Mouse (Mus musculus): ENCODE results near the gene Ppp2r5a. TPM values are rescaled to one million over a fixed set of nuclear protein-coding genes. Genes with fewer than 3 reads are reported as not detected.
A peak's percentile ranks its signal among the peaks of the same experiment; 100 is the strongest.

The Ppp2r5a gene
- polyA plus RNA-seq, 1 experiment from 2014 or later = 42.7 TPM

DNA sequence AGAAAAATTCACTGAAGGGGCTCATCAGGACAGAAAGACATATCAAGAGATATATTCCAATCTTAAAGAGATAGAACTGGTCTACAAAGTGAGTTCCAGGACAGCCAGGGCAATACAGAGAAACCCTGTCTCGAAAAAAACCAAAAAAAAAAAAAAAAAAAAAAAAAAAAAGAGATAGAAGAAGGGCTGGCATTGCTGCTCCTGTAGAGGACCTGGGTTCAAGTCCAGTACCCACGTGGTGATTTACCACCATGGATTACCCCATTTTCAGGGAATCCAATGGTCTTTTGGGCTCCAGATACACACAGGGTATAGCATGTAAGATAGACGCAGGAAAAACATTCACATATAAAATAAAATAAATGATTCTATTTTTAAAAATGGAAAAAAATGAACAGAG is 22.2 kb downstream of the Ppp2r5a start:
- Histone ChIP-seq H3K4me3 (ENCODE audit: low read depth, low read length) (no peak overlapping the region), H3K4me1 (ENCODE audit: insufficient read depth) (no peaks in the 10 kb centered on the region), H3K27ac (ENCODE audit: low read depth) (no peak overlapping the region), H3K36me3 (ENCODE audit: insufficient read depth) (no peaks in the 10 kb centered on the region), H3K9ac (no peak overlapping the region), H3K27me3 (ENCODE audit: insufficient read depth, low read length) (no peaks in the 10 kb centered on the region), H3K4me2 (no peak overlapping the region), H3K9me3 (ENCODE audit: low read depth, low read length) (no peaks in the 10 kb centered on the region)
- ATAC-seq (ENCODE audit: insufficient read depth) = no peak
- DNase-seq = no peak
- WGBS = 84% methylated on average over 3 of the region's 3 CpGs
- TF ChIP-seq CTCF (IDR thresholded peaks at IDR 0.05; ENCODE audit: low read depth) = no peak

DNA sequence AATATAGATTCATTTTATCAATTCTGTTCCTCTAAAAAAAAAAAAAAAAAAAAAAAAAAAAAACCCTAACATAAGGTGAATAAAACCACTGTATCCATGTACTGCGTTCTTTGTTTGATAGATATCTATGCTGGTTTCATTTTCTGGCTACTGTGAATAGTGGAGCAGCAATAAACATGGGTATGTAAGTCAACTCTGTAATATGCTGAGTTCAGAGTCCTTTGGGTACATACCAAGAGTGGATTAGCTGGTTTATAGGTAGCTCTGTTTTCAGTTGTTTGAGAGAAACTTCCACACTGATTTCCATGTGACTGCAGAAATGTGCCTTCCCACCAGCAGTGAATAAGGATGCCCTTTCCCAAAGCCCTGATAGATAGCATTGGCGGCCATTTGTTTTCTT is 25.0 kb downstream of the Ppp2r5a start:
- H3K27ac ChIP-seq (ENCODE audit: low read depth) = no peak overlapping the region
- WGBS = 93% methylated on average over 2 of the region's 2 CpGs
- DNase-seq = no peak

DNA sequence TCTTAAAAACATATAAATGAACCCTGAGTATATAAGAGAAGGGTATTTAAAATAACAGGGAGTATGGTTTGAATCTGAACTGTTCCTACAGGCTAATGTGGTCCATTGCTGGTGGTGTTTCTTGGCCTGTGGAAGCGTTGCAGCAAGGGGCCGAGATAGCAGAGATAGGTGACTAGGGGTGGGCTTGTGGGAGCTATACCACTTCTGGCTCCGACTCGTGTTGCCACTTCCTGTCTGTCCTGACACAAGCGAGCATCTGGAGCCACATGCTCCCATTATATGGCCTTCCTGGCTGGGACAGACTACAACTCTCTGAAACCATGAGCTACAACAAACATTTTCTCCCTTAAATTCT is 27.5 kb downstream of the Ppp2r5a start:
- no peak overlapping the region for H3K4me2 ChIP-seq

More for the DNA sequence above, 25.0 kb downstream of the Ppp2r5a start:
- H3K27me3 ChIP-seq (ENCODE audit: insufficient read depth, low read length) = no peaks in the 10 kb centered on the region
- ATAC-seq (ENCODE audit: insufficient read depth) = no peak
- no peak overlapping the region for H3K9ac ChIP-seq
- H3K4me1 ChIP-seq (ENCODE audit: insufficient read depth) = no peaks in the 10 kb centered on the region
- no peaks in the 10 kb centered on the region for H3K36me3 ChIP-seq (ENCODE audit: insufficient read depth)
- H3K4me3 ChIP-seq (ENCODE audit: low read depth, low read length) = no peak overlapping the region
- TF ChIP-seq CTCF (IDR thresholded peaks at IDR 0.05; ENCODE audit: low read depth) = no peak
- H3K4me2 ChIP-seq = no peak overlapping the region
- H3K9me3 ChIP-seq (ENCODE audit: low read depth, low read length) = no peaks in the 10 kb centered on the region

DNA sequence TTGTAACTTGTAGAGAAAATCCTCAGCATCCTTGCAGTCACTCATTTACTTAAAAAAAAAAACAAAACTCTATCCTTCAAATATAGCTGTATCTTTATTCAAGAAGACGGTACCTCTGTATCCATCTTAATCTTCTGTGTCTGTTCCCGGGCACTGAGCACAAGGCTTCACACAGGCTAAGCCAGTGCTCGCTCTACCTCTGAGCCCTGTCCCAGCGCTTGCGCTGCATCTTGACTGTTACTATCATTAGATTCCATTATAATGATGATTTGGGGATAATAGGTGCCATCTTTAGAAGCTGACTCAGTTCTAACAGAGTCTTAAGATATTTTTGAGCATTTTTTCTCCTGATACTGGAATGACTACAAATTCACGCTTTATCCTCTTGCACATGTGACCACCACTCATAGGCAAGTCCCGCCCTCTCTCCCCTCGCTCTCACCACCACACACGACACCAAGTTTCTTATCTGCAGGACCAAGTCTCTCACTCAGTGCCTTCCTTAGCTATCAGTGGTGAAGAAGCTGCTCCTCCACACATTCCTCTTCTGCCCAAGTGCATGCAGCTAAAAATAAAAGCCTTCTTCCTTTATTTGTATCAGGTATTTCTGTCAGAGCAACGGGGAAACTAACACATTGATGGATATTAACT is 28.0 kb downstream of the Ppp2r5a start:
- WGBS = 80% methylated on average over 10 of the region's 10 CpGs
- Histone ChIP-seq H3K4me2 (no peak overlapping the region), H3K27ac (ENCODE audit: low read depth) (no peak overlapping the region), H3K9ac (no peak overlapping the region), H3K4me3 (ENCODE audit: low read depth, low read length) (no peak overlapping the region), H3K36me3 (ENCODE audit: insufficient read depth) (peaks cover 15% of the 10 kb centered on the region), H3K4me1 (ENCODE audit: insufficient read depth) (no peaks in the 10 kb centered on the region), H3K27me3 (ENCODE audit: insufficient read depth, low read length) (no peaks in the 10 kb centered on the region), H3K9me3 (ENCODE audit: low read depth, low read length) (no peaks in the 10 kb centered on the region)
- TF ChIP-seq CTCF (IDR thresholded peaks at IDR 0.05; ENCODE audit: low read depth) = no peak
- DNase-seq = no peak
- no peak for ATAC-seq (ENCODE audit: insufficient read depth)

More for the DNA sequence above, 27.5 kb downstream of the Ppp2r5a start:
- no peak for DNase-seq
- Histone ChIP-seq H3K9me3 (ENCODE audit: low read depth, low read length) (no peaks in the 10 kb centered on the region), H3K4me1 (ENCODE audit: insufficient read depth) (no peaks in the 10 kb centered on the region), H3K9ac (no peak overlapping the region), H3K27ac (ENCODE audit: low read depth) (no peak overlapping the region), H3K4me3 (ENCODE audit: low read depth, low read length) (no peak overlapping the region), H3K36me3 (ENCODE audit: insufficient read depth) (peaks cover 13% of the 10 kb centered on the region), H3K27me3 (ENCODE audit: insufficient read depth, low read length) (no peaks in the 10 kb centered on the region)
- no peak for ATAC-seq (ENCODE audit: insufficient read depth)
- no peak for TF ChIP-seq CTCF (IDR thresholded peaks at IDR 0.05; ENCODE audit: low read depth)
- 69% methylated on average over 5 of the region's 5 CpGs for WGBS

DNA sequence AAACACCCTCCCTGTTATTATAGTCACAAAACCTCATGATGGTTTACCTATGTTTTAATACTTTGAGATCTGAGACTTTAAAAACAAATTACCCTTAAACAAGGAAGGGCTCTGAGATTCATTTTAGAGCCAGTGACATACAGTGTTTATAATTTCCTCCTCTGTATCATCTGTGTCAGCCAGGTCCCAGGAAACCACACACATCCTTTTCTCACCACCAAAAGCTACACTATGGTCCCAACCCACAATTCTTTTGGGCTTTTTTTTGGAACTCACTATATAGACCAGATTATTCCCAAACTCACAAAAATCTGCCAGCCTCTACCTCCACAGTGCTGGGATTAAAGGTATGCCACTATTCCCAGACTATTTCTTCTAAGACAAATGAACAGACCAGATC is 33.9 kb downstream of the Ppp2r5a start:
- TF ChIP-seq CTCF (IDR thresholded peaks at IDR 0.05; ENCODE audit: low read depth) = no peak
- no peak overlapping the region for H3K4me3 ChIP-seq (ENCODE audit: low read depth, low read length)
- H3K9me3 ChIP-seq (ENCODE audit: low read depth, low read length) = no peaks in the 10 kb centered on the region
- H3K27ac ChIP-seq (ENCODE audit: low read depth) = no peak overlapping the region
- DNase-seq (no peak), ATAC-seq (ENCODE audit: insufficient read depth) (no peak)
- H3K27me3 ChIP-seq (ENCODE audit: insufficient read depth, low read length) = no peaks in the 10 kb centered on the region
- no peak overlapping the region for H3K4me2 ChIP-seq
- H3K9ac ChIP-seq = no peak overlapping the region
- no peaks in the 10 kb centered on the region for H3K4me1 ChIP-seq (ENCODE audit: insufficient read depth)
- peaks cover 18% of the 10 kb centered on the region for H3K36me3 ChIP-seq (ENCODE audit: insufficient read depth)

DNA sequence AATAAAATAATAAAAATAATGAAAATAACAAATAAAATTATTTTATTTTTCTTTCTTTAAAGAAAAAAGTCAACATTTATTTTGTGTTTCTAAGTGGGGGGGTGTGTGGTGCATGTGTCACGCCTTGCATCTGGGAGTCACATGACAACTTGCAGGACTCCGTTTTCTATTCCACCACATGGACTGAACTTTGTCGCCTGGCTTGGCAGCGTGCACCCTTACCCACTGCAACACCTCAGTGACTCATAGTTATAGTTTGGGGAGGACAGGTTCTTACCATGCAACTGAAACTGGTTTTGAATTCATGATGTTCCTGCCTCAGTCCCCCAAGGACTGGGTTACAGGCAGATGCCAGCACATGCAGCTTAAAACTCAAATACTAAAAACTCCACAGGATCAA is 34.9 kb downstream of the Ppp2r5a start:
- Histone ChIP-seq H3K4me1 (ENCODE audit: insufficient read depth) (no peaks in the 10 kb centered on the region), H3K9me3 (ENCODE audit: low read depth, low read length) (no peaks in the 10 kb centered on the region), H3K27ac (ENCODE audit: low read depth) (no peak overlapping the region), H3K36me3 (ENCODE audit: insufficient read depth) (peaks cover 18% of the 10 kb centered on the region), H3K27me3 (ENCODE audit: insufficient read depth, low read length) (no peaks in the 10 kb centered on the region), H3K4me3 (ENCODE audit: low read depth, low read length) (no peak overlapping the region), H3K4me2 (no peak overlapping the region), H3K9ac (no peak overlapping the region)
- DNase-seq (no peak), ATAC-seq (ENCODE audit: insufficient read depth) (no peak)
- WGBS = 84% methylated on average over 4 of the region's 4 CpGs
- no peak for TF ChIP-seq CTCF (IDR thresholded peaks at IDR 0.05; ENCODE audit: low read depth)

DNA sequence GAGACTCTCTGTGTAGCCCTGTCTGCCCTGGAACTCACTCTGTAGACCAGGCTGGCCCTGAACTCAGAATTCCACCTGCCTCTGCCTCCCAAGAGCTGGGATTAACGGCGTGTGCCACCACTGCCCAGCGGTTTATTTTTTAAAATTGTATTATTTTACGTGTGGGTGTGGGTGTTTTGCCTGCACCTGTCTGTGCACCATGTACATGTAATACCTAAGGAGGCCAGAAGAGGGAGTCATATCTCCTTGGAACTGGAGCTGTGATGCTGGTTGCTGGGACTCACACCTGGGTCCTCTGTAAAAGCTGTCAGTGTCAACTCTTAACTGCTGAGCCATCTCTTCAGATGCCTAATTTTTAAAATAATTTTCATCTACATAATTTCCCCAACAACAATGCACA is 38.6 kb downstream of the Ppp2r5a start:
- no peak overlapping the region for H3K4me2 ChIP-seq
- TF ChIP-seq CTCF (IDR thresholded peaks at IDR 0.05; ENCODE audit: low read depth) = peak; percentile 70
- H3K27me3 ChIP-seq (ENCODE audit: insufficient read depth, low read length) = no peaks in the 10 kb centered on the region
- ATAC-seq (ENCODE audit: insufficient read depth) = no peak
- H3K36me3 ChIP-seq (ENCODE audit: insufficient read depth) = peaks cover 18% of the 10 kb centered on the region
- peak; percentile 59 for DNase-seq
- H3K4me1 ChIP-seq (ENCODE audit: insufficient read depth) = no peaks in the 10 kb centered on the region
- 71% methylated on average over 4 of the region's 4 CpGs for WGBS
- no peak overlapping the region for H3K4me3 ChIP-seq (ENCODE audit: low read depth, low read length)
- no peak overlapping the region for H3K9ac ChIP-seq
- H3K27ac ChIP-seq (ENCODE audit: low read depth) = no peak overlapping the region
- no peaks in the 10 kb centered on the region for H3K9me3 ChIP-seq (ENCODE audit: low read depth, low read length)

DNA sequence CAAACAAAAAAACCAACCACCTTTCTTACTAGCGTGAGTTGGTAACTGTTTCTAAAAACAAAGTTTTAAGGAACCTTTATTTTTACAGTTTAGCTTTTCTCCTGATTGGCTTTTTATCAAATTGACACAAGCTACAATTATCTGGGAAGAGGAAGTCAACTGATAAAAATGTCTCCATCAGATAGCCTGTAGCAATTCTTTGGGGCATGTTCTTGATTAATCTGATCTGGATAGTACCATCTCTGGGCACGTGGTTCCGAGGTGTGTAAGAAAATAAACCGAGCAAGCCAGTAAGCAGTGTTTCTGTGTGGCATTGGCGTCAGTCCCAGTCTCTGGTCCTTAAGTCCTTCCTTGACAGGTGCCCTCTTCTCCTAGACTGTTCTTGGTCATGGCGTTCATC is 40.7 kb downstream of the Ppp2r5a start:
- no peak overlapping the region for H3K4me3 ChIP-seq (ENCODE audit: low read depth, low read length)
- WGBS = 80% methylated on average over 6 of the region's 6 CpGs

More for the DNA sequence above, 40.7 kb downstream of the Ppp2r5a start:
- no peak for DNase-seq
- Histone ChIP-seq H3K27ac (ENCODE audit: low read depth) (no peak overlapping the region), H3K9ac (no peak overlapping the region), H3K4me1 (ENCODE audit: insufficient read depth) (no peaks in the 10 kb centered on the region), H3K9me3 (ENCODE audit: low read depth, low read length) (no peaks in the 10 kb centered on the region), H3K27me3 (ENCODE audit: insufficient read depth, low read length) (no peaks in the 10 kb centered on the region), H3K36me3 (ENCODE audit: insufficient read depth) (peaks cover 33% of the 10 kb centered on the region), H3K4me2 (no peak overlapping the region)
- no peak for TF ChIP-seq CTCF (IDR thresholded peaks at IDR 0.05; ENCODE audit: low read depth)
- ATAC-seq (ENCODE audit: insufficient read depth) = no peak

All from lung, embryonic 14.5 days (tissue).